Mouse (Mus musculus): ENCODE measurements around the gene Ms4a15.
A peak's percentile ranks its signal among the peaks of the same experiment; 100 is the strongest.

The Ms4a15 gene

GRCm38 (mm10) chr19:10993150-10993549, at the start of gene Ms4a15:
Ms4a15 (minus strand) TSS chr19:10993250.
- DNase-seq: no peak

GRCm38 (mm10) chr19:11037570-11037969, 44.5 kb upstream of the Ms4a15 start:
- no peak for DNase-seq

- DNase-seq: no peak
These were observed 29.3 kb upstream of the Ms4a15 start for GRCm38 (mm10) chr19:11022382-11022781.

- no peak for DNase-seq
These were observed 24.8 kb upstream of the Ms4a15 start, which contains the start of gene Ms4a18 for GRCm38 (mm10) chr19:11017891-11018290. Ms4a18 (minus strand) TSS chr19:11018031.

- no peak for DNase-seq
These were observed 24.2 kb upstream of the Ms4a15 start for GRCm38 (mm10) chr19:11017251-11017650.

GRCm38 (mm10) chr19:11015998-11016397, 22.9 kb upstream of the Ms4a15 start:
- no peak for DNase-seq

GRCm38 (mm10) chr19:11015468-11015867, 22.4 kb upstream of the Ms4a15 start:
- no peak for DNase-seq

- no peak for DNase-seq
These were observed 1.1 kb downstream of the Ms4a15 start for GRCm38 (mm10) chr19:10991911-10992310.

GRCm38 (mm10) chr19:10990751-10991150, 2.3 kb downstream of the Ms4a15 start:
- no peak for DNase-seq

GRCm38 (mm10) chr19:10988563-10988962, 4.5 kb downstream of the Ms4a15 start:
- no peak for DNase-seq

- DNase-seq: no peak
These were observed 7.2 kb downstream of the Ms4a15 start for GRCm38 (mm10) chr19:10985889-10986288.

- DNase-seq: no peak
These were observed 8.5 kb downstream of the Ms4a15 start for GRCm38 (mm10) chr19:10984551-10984950.

GRCm38 (mm10) chr19:10983146-10983545, 9.9 kb downstream of the Ms4a15 start:
- DNase-seq: no peak

- DNase-seq: no peak
These were observed 12.8 kb downstream of the Ms4a15 start for GRCm38 (mm10) chr19:10980210-10980609.

- peak; percentile 60 for DNase-seq
These were observed 13.6 kb downstream of the Ms4a15 start for GRCm38 (mm10) chr19:10979184-10980168.

GRCm38 (mm10) chr19:10976318-10976717, 16.7 kb downstream of the Ms4a15 start:
- no peak for DNase-seq

GRCm38 (mm10) chr19:10975187-10975586, 17.9 kb downstream of the Ms4a15 start:
- DNase-seq: no peak

GRCm38 (mm10) chr19:10974238-10974865, 18.7 kb downstream of the Ms4a15 start, which contains the start of gene Ms4a10:
Ms4a10 (minus strand) TSS chr19:10974670.
- DNase-seq: no peak

GRCm38 (mm10) chr19:10973187-10973586, 19.9 kb downstream of the Ms4a15 start:
- DNase-seq: no peak

GRCm38 (mm10) chr19:10972660-10973059, 20.4 kb downstream of the Ms4a15 start:
- DNase-seq: no peak

GRCm38 (mm10) chr19:10970457-10970856, 22.6 kb downstream of the Ms4a15 start:
- DNase-seq: no peak

GRCm38 (mm10) chr19:10968578-10968977, 24.5 kb downstream of the Ms4a15 start:
- no peak for DNase-seq

- no peak for DNase-seq
These were observed 27.3 kb downstream of the Ms4a15 start for GRCm38 (mm10) chr19:10965721-10966120.

GRCm38 (mm10) chr19:10959978-10960346, 33.1 kb downstream of the Ms4a15 start:
- no peak for DNase-seq

Measured in right cerebral cortex, postnatal 25 days (tissue).